Mouse (Mus musculus) splenic B cell, adult 2 months (primary cell): Measurements from ENCODE around the gene Olfr170.
"Not testable (repeated sequence)": the region's sequence is repeated elsewhere in the genome, so short reads cannot be mapped to it uniquely, and the experiment has no call there.

Experiments
- DNase-seq: peaks from one replicate; pipeline ENCODE4 v3.0.0-alpha.2; 2011; ENCODE audit warnings: low read depth, low spot score
- H3K27me3 ChIP-seq: 2 replicates; pipeline ENCODE4 v1.6.1; 2012; ENCODE audit warnings: mild to moderate bottlenecking, low read length, moderate library complexity, mixed read lengths; ENCODE audit not compliant: control insufficient read depth, poor library complexity, insufficient read depth, severe bottlenecking
- H3K36me3 ChIP-seq: 2 replicates; pipeline ENCODE4 v1.6.1; 2012; ENCODE audit warnings: mild to moderate bottlenecking, low read length, moderate library complexity, mixed read lengths; ENCODE audit not compliant: control insufficient read depth, poor library complexity, insufficient read depth, severe bottlenecking

Gene Olfr170

GRCm38 (mm10) chr16:19611782-19612181, at the start of gene Olfr170:
Olfr170 (minus strand) TSS chr16:19611882.
- not testable (repeated sequence) for H3K27me3 ChIP-seq, DNase-seq, H3K36me3 ChIP-seq

GRCm38 (mm10) chr16:19629816-19630215, 18.1 kb upstream of the Olfr170 start, which contains the start of gene Olfr171:
Olfr171 (minus strand) TSS chr16:19629916.
- no peak for DNase-seq
- H3K36me3 ChIP-seq: no peaks in the 10 kb centered on the region
- 0 out of 2 replicates have a peak, but pooled peaks cover 1% of the 10 kb centered on the region for H3K27me3 ChIP-seq

DNA sequence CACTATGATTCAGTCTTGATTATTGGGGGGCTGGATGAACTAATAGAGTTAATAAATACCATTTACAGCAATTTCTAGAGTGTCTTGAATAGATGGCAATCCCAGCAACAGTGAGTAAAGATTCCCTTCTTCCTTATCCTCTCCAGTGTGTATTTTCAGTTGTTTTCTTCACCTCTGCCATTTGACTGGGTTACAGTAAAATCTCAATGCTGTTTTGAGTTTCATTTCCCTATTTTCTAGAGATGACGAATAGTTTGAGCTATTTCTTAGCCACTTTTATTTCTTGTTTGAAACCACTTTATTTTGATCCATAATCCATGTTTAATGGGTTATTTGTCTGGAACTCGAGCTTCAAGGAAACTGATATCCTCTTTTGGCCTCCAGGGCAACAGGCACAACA, 8.5 kb downstream of the Olfr170 start:
- no peak for DNase-seq
- H3K36me3 ChIP-seq: no peaks in the 10 kb centered on the region
- H3K27me3 ChIP-seq: no peaks in the 10 kb centered on the region

GRCm38 (mm10) chr16:19571709-19572108, 40.0 kb downstream of the Olfr170 start, which contains the start of gene Olfr169:
Olfr169 (minus strand) TSS chr16:19571809.
- DNase-seq, H3K36me3 ChIP-seq, H3K27me3 ChIP-seq: not testable (repeated sequence)
